Mouse (Mus musculus): ENCODE results near the gene Gm20388. TPM values are rescaled to one million over a fixed set of nuclear protein-coding genes. Genes with fewer than 3 reads are reported as not detected.
A peak's percentile ranks its signal among the peaks of the same experiment; 100 is the strongest.

The Gm20388 gene
- total and polyA plus RNA-seq, 3 experiments = 0.02 to 0.05 TPM; not detected in 1

GRCm38 (mm10) chr8:123823532-123824123, 3913.0 kb downstream of the Gm20388 start:
- Histone ChIP-seq H3K36me3 (replicated peaks) (peaks cover 51% of the 10 kb centered on the region), H3K9me3 (replicated peaks) (peaks cover 4% of the 10 kb centered on the region), H3K4me1 (ENCODE audit: insufficient read depth, low read depth, low read length) (0 out of 2 replicates have a peak, but pooled peaks cover 3% of the 10 kb centered on the region), H3K4me3 (ENCODE audit: low read depth, low read length) (no peak overlapping the region), H3K27me3 (ENCODE audit: insufficient read depth, low read length) (no peaks in the 10 kb centered on the region)
- no peak for ATAC-seq (ENCODE audit: extremely low read depth, insufficient number of reproducible peaks, low FRiP score, poor library complexity, severe bottlenecking)
- no peak for TF ChIP-seq TAL1 (conservative IDR thresholded peaks at IDR 0.05; ENCODE audit: low read depth, low read length)
- no peak for TF ChIP-seq GATA2 (IDR thresholded peaks at IDR 0.05; ENCODE audit: borderline replicate concordance, low read depth, low read length)
- TF ChIP-seq CTCF (IDR thresholded peaks at IDR 0.05; ENCODE audit: low read depth, low read length) = no peak
- TF ChIP-seq POLR2AphosphoS5 (IDR thresholded peaks at IDR 0.05; ENCODE audit: insufficient replicate concordance, low read depth, low read length) = no peak
- TF ChIP-seq GATA1 (IDR thresholded peaks at IDR 0.05; ENCODE audit: borderline replicate concordance, low read length) = no peak
- DNase-seq (ENCODE audit: low spot score) = no peak

DNA sequence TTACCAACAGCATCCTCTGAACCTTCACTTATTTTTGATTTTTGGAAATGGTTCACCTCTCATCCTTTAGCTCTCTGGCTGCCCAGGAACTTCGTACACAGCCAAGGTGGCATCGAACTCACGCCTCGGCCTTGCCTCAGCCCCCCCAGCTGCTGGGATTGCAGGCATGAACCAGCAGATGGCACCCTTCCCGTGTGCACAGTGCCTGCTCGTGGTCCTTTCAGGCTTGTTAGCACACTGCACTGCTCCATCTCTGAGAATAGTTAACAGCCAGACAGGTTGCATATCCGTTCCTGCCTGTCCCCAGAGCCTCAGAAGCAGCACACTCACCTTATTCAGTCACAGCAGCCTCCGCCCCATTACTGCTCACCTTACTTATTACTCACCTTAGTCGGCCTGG, 3915.4 kb downstream of the Gm20388 start:
- no peak for ATAC-seq (ENCODE audit: extremely low read depth, insufficient number of reproducible peaks, low FRiP score, poor library complexity, severe bottlenecking)

GRCm38 (mm10) chr8:123826758-123827157, 3916.1 kb downstream of the Gm20388 start:
- Histone ChIP-seq H3K4me1 (ENCODE audit: insufficient read depth, low read depth, low read length) (0 out of 2 replicates have a peak, but pooled peaks cover 3% of the 10 kb centered on the region), H3K27me3 (ENCODE audit: insufficient read depth, low read length) (no peaks in the 10 kb centered on the region), H3K9me3 (replicated peaks) (peaks cover 4% of the 10 kb centered on the region), H3K4me3 (ENCODE audit: low read depth, low read length) (no peak overlapping the region), H3K36me3 (replicated peaks) (peaks cover 62% of the 10 kb centered on the region)
- DNase-seq (ENCODE audit: low spot score) = no peak
- TF ChIP-seq GATA1 (IDR thresholded peaks at IDR 0.05; ENCODE audit: borderline replicate concordance, low read length) (no peak), GATA2 (IDR thresholded peaks at IDR 0.05; ENCODE audit: borderline replicate concordance, low read depth, low read length) (no peak), CTCF (IDR thresholded peaks at IDR 0.05; ENCODE audit: low read depth, low read length) (no peak), TAL1 (conservative IDR thresholded peaks at IDR 0.05; ENCODE audit: low read depth, low read length) (no peak)
- no peak for ATAC-seq (ENCODE audit: extremely low read depth, insufficient number of reproducible peaks, low FRiP score, poor library complexity, severe bottlenecking)

More for the DNA sequence above, 3915.4 kb downstream of the Gm20388 start:
- H3K4me3 ChIP-seq (ENCODE audit: low read depth, low read length) = no peak overlapping the region
- no peaks in the 10 kb centered on the region for H3K27me3 ChIP-seq (ENCODE audit: insufficient read depth, low read length)
- peaks cover 62% of the 10 kb centered on the region for H3K36me3 ChIP-seq (replicated peaks)
- H3K4me1 ChIP-seq (ENCODE audit: insufficient read depth, low read depth, low read length) = 0 out of 2 replicates have a peak, but pooled peaks cover 3% of the 10 kb centered on the region
- peaks cover 4% of the 10 kb centered on the region for H3K9me3 ChIP-seq (replicated peaks)
- TF ChIP-seq GATA2 (IDR thresholded peaks at IDR 0.05; ENCODE audit: borderline replicate concordance, low read depth, low read length) (no peak), GATA1 (IDR thresholded peaks at IDR 0.05; ENCODE audit: borderline replicate concordance, low read length) (no peak), POLR2AphosphoS5 (IDR thresholded peaks at IDR 0.05; ENCODE audit: insufficient replicate concordance, low read depth, low read length) (no peak), CTCF (IDR thresholded peaks at IDR 0.05; ENCODE audit: low read depth, low read length) (no peak), TAL1 (conservative IDR thresholded peaks at IDR 0.05; ENCODE audit: low read depth, low read length) (no peak)
- DNase-seq (ENCODE audit: low spot score) = no peak

DNA sequence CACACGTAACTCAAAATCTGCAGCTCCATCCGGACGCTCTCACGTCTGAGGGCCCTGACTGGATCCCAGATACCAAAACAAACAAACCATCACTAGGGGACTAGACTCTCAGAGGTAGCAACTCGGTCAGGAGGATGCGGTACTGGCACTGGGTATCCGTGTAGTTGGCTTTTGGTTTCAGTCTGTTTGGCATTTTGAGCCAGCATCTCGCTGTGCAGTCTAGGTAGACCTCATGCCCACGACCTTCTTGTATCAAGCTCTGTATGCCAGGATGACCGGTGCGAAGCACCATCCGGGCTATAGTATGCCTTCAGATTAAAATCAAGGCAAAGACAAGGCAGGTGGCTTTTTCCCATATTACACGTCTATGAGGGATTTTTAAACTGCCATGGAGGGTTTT, 3916.9 kb downstream of the Gm20388 start:
- Histone ChIP-seq H3K9me3 (replicated peaks) (peaks cover 4% of the 10 kb centered on the region), H3K4me1 (ENCODE audit: insufficient read depth, low read depth, low read length) (0 out of 2 replicates have a peak, but pooled peaks cover 3% of the 10 kb centered on the region), H3K4me3 (ENCODE audit: low read depth, low read length) (no peak overlapping the region), H3K27me3 (ENCODE audit: insufficient read depth, low read length) (no peaks in the 10 kb centered on the region), H3K36me3 (replicated peaks) (peaks cover 67% of the 10 kb centered on the region)
- ATAC-seq (ENCODE audit: extremely low read depth, insufficient number of reproducible peaks, low FRiP score, poor library complexity, severe bottlenecking) (no peak), DNase-seq (ENCODE audit: low spot score) (no peak)
- TF ChIP-seq GATA2 (IDR thresholded peaks at IDR 0.05; ENCODE audit: borderline replicate concordance, low read depth, low read length) (no peak), CTCF (IDR thresholded peaks at IDR 0.05; ENCODE audit: low read depth, low read length) (no peak), POLR2AphosphoS5 (IDR thresholded peaks at IDR 0.05; ENCODE audit: insufficient replicate concordance, low read depth, low read length) (no peak), GATA1 (IDR thresholded peaks at IDR 0.05; ENCODE audit: borderline replicate concordance, low read length) (no peak), TAL1 (conservative IDR thresholded peaks at IDR 0.05; ENCODE audit: low read depth, low read length) (no peak)

DNA sequence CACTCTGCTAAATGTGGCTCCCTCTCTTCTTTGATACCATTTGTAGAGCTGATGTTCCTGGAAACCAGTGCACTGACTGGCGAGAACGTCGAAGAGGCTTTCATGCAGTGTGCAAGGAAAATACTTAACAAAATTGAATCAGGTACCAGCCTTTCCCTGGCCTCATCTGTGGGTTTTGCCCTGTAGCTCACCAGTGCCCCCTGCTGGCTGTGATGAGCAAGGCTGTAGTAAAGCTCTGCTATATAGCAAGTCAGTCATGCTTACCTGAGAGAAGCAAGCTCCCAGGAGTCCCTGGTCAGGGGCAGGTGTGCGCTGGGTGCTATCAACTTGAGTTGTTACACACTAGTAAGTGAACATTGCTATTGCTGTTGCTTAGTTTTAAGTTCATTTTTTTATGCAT, 3922.1 kb downstream of the Gm20388 start:
- ATAC-seq (ENCODE audit: extremely low read depth, insufficient number of reproducible peaks, low FRiP score, poor library complexity, severe bottlenecking) (no peak), DNase-seq (ENCODE audit: low spot score) (no peak)
- TF ChIP-seq TAL1 (conservative IDR thresholded peaks at IDR 0.05; ENCODE audit: low read depth, low read length) = no peak
- TF ChIP-seq POLR2AphosphoS5 (IDR thresholded peaks at IDR 0.05; ENCODE audit: insufficient replicate concordance, low read depth, low read length) = no peak
- TF ChIP-seq GATA1 (IDR thresholded peaks at IDR 0.05; ENCODE audit: borderline replicate concordance, low read length) = no peak
- peak; percentile 68 for TF ChIP-seq CTCF (IDR thresholded peaks at IDR 0.05; ENCODE audit: low read depth, low read length)
- TF ChIP-seq GATA2 (IDR thresholded peaks at IDR 0.05; ENCODE audit: borderline replicate concordance, low read depth, low read length) = no peak

GRCm38 (mm10) chr8:123835451-123835850, 3924.8 kb downstream of the Gm20388 start:
- 0 out of 2 replicates have a peak, but pooled peaks have one; percentile 15 for ATAC-seq (ENCODE audit: extremely low read depth, insufficient number of reproducible peaks, low FRiP score, poor library complexity, severe bottlenecking)
- Histone ChIP-seq H3K9me3 (replicated peaks) (no peaks in the 10 kb centered on the region), H3K4me3 (ENCODE audit: low read depth, low read length) (no peak overlapping the region), H3K27me3 (ENCODE audit: insufficient read depth, low read length) (no peaks in the 10 kb centered on the region), H3K36me3 (replicated peaks) (peaks cover 64% of the 10 kb centered on the region), H3K4me1 (ENCODE audit: insufficient read depth, low read depth, low read length) (no peaks in the 10 kb centered on the region; the same call in 1 of the 2 replicates)
- DNase-seq (ENCODE audit: low spot score) = no peak
- TF ChIP-seq CTCF (IDR thresholded peaks at IDR 0.05; ENCODE audit: low read depth, low read length) (peak; percentile 65), GATA2 (IDR thresholded peaks at IDR 0.05; ENCODE audit: borderline replicate concordance, low read depth, low read length) (no peak)

More for the DNA sequence above, 3922.1 kb downstream of the Gm20388 start:
- Histone ChIP-seq H3K36me3 (replicated peaks) (peaks cover 76% of the 10 kb centered on the region), H3K4me1 (ENCODE audit: insufficient read depth, low read depth, low read length) (no peaks in the 10 kb centered on the region; the same call in 1 of the 2 replicates), H3K9me3 (replicated peaks) (no peaks in the 10 kb centered on the region), H3K27me3 (ENCODE audit: insufficient read depth, low read length) (no peaks in the 10 kb centered on the region), H3K4me3 (ENCODE audit: low read depth, low read length) (no peak overlapping the region)

Data from G1E (cell line).